Mouse (Mus musculus) naive thymus-derived CD4-positive, alpha-beta T cell, adult 5 months (primary cell): ENCODE data around the gene Carmil2. TPM values are rescaled to one million over a fixed set of nuclear protein-coding genes. Genes with fewer than 3 reads are reported as not detected.

ENCODE experiments used
- polyA plus RNA-seq: library from polyadenylated mRNA; unstranded; fragments of 100-300 nt; shearing (Covaris generic); gene quantifications from one replicate; pipeline ENCODE4 v1.2.1, GENCODE M21; 2017

Carmil2 gene
- polyA plus RNA-seq = 129 TPM

GRCm38 (mm10) chr8:105685796-105686308 is at the start of gene Carmil2:
TSS of gene Carmil2 (plus strand) at chr8:105686274.

GRCm38 (mm10) chr8:105636963-105637510 is 49.0 kb upstream of the Carmil2 start, which contains the start of gene Agrp:
TSS of gene Agrp (minus strand) at chr8:105637393.

GRCm38 (mm10) chr8:105700966-105701824 is 15.1 kb downstream of the Carmil2 start, which contains the start of the genes Acd and Pard6a:
TSS of gene Acd (minus strand) at chr8:105701102.
TSS of gene Pard6a (plus strand) at chr8:105701148.

GRCm38 (mm10) chr8:105707498-105708403 is 21.7 kb downstream of the Carmil2 start, which contains the start of the genes 4933405L10Rik and Enkd1:
TSS of gene 4933405L10Rik (plus strand) at chr8:105707655.
TSS of gene Enkd1 (minus strand) at chr8:105708210.

Other genes with a start within 250 kb of the Carmil2 start
- not detected for gene Tppp3, start 214.7 kb upstream of the Carmil2 start, polyA plus RNA-seq
- gene Zdhhc1, start 189.4 kb upstream of the Carmil2 start, polyA plus RNA-seq = 4.9 TPM
- 0.19 TPM for gene Hsd11b2, start 167.5 kb upstream of the Carmil2 start, polyA plus RNA-seq
- gene Atp6v0d1, start 120.2 kb upstream of the Carmil2 start, polyA plus RNA-seq = 92.5 TPM
- 20.5 TPM for gene Ripor1, start 81.0 kb upstream of the Carmil2 start, polyA plus RNA-seq
- gene Ctcf, start 49.7 kb upstream of the Carmil2 start, polyA plus RNA-seq = 194 TPM
- gene Agrp, start 48.9 kb upstream of the Carmil2 start, polyA plus RNA-seq = not detected
- 78.6 TPM for gene Acd, start 14.8 kb downstream of the Carmil2 start, polyA plus RNA-seq
- gene Pard6a, start 14.9 kb downstream of the Carmil2 start, polyA plus RNA-seq = 16.1 TPM
- gene 4933405L10Rik, start 21.4 kb downstream of the Carmil2 start, polyA plus RNA-seq = 0.42 TPM
- gene Enkd1, start 21.9 kb downstream of the Carmil2 start, polyA plus RNA-seq = 1.1 TPM
- gene Gfod2, start 72.4 kb downstream of the Carmil2 start, polyA plus RNA-seq = 9.0 TPM
- gene Ranbp10, start 141.1 kb downstream of the Carmil2 start, polyA plus RNA-seq = 121 TPM
- gene Tsnaxip1, start 141.5 kb downstream of the Carmil2 start, polyA plus RNA-seq = not detected
- 26.4 TPM for gene Cenpt, start 167.0 kb downstream of the Carmil2 start, polyA plus RNA-seq
- 30.5 TPM for gene Thap11, start 168.9 kb downstream of the Carmil2 start, polyA plus RNA-seq
- gene Nutf2, start 174.3 kb downstream of the Carmil2 start, polyA plus RNA-seq = 21.1 TPM
- gene Edc4, start 194.6 kb downstream of the Carmil2 start, polyA plus RNA-seq = 101 TPM
- gene Nrn1l, start 207.3 kb downstream of the Carmil2 start, polyA plus RNA-seq = 1.8 TPM
- 17.7 TPM for gene Pskh1, start 214.2 kb downstream of the Carmil2 start, polyA plus RNA-seq
- 1.4 TPM for gene Ctrl, start 247.6 kb downstream of the Carmil2 start, polyA plus RNA-seq